Mouse (Mus musculus) gastrocnemius, adult 2 months (tissue): ENCODE data around the gene Chst14. TPM values are rescaled to one million over a fixed set of nuclear protein-coding genes. Genes with fewer than 3 reads are reported as not detected.

Source experiments
- DNase-seq: peaks from one replicate; pipeline ENCODE4 v3.0.0; 2022
- H3K27ac ChIP-seq: fragments of 200-600 bp; 2 replicates; pipeline ENCODE4 v1.8.1; 2022; ENCODE audit warnings: mild to moderate bottlenecking
- H3K4me3 ChIP-seq: fragments of 200-600 bp; 2 replicates; pipeline ENCODE4 v1.8.1; 2022; ENCODE audit warnings: mild to moderate bottlenecking, moderate library complexity
- CTCF ChIP-seq: fragments of 200-600 bp; IDR thresholded peaks from 2 replicates; pipeline ENCODE4 v1.8.1; 2022; ENCODE audit warnings: antibody characterized with exemption, mild to moderate bottlenecking, moderate library complexity
- intact Hi-C: fragments of 180-260 bp; cut with DNase I; formaldehyde crosslinking; loops from one replicate; pipeline ENCODE4 v1.15.1; 2025
- total RNA-seq, 2 experiments: library from RNA; stranded (reverse); gene quantifications; 2 replicates each; pipeline ENCODE4 v1.2.3; 2021

Gene Chst14
- total RNA-seq, 2 experiments from 2014 or later, result 1.6 to 2.3 TPM

- H3K4me3 ChIP-seq, result no peak overlapping the region
- intact Hi-C loops, result no loop called here
- DNase-seq, result no peak
- H3K27ac ChIP-seq, result no peak overlapping the region
- TF ChIP-seq CTCF, result no peak
Measured at GRCm38 (mm10) chr2:118956497-118956896, 30.2 kb downstream of the Chst14 start.

GRCm38 (mm10) chr2:118959644-118960043 lies 33.3 kb downstream of the Chst14 start:
- no peak for DNase-seq
- TF ChIP-seq CTCF, result no peak
- H3K27ac ChIP-seq, result no peak overlapping the region
- H3K4me3 ChIP-seq, result no peak overlapping the region
- intact Hi-C loops, result no loop called here

GRCm38 (mm10) chr2:118960413-118960812 lies 34.1 kb downstream of the Chst14 start:
- DNase-seq, result no peak
- Histone ChIP-seq H3K4me3 (no peak overlapping the region), H3K27ac (no peak overlapping the region)
- TF ChIP-seq CTCF, result no peak
- intact Hi-C loops, result no loop called here

- H3K27ac ChIP-seq, result no peak overlapping the region
- no peak for TF ChIP-seq CTCF
- no peak for DNase-seq
- no peak overlapping the region for H3K4me3 ChIP-seq
- intact Hi-C loops, result no loop called here
Measured at GRCm38 (mm10) chr2:118961546-118961945, 35.2 kb downstream of the Chst14 start.

GRCm38 (mm10) chr2:118963007-118963675 lies 36.8 kb downstream of the Chst14 start:
- TF ChIP-seq CTCF, result no peak
- no peak overlapping the region for H3K4me3 ChIP-seq
- no peak for DNase-seq
- intact Hi-C loops, result no loop called here
- no peak overlapping the region for H3K27ac ChIP-seq

- intact Hi-C loops, result no loop called here
- TF ChIP-seq CTCF, result no peak
Measured at GRCm38 (mm10) chr2:118963676-118964012, 37.3 kb downstream of the Chst14 start.

GRCm38 (mm10) chr2:118969585-118970147 lies 43.4 kb downstream of the Chst14 start:
- Histone ChIP-seq H3K27ac (no peak overlapping the region), H3K4me3 (no peak overlapping the region)
- intact Hi-C loops, result loop anchor here (10.0 kb wide), 2 partner anchors 205 to 335 kb away; partner anchors contain the start of gene Ccdc9b
- TF ChIP-seq CTCF, result no peak
- DNase-seq, result no peak

More at GRCm38 (mm10) chr2:118963676-118964012, 37.3 kb downstream of the Chst14 start:
- no peak for DNase-seq
- Histone ChIP-seq H3K27ac (no peak overlapping the region), H3K4me3 (no peak overlapping the region)

GRCm38 (mm10) chr2:118972048-118972447 lies 45.8 kb downstream of the Chst14 start:
- no peak overlapping the region; the same call in 1 of the 2 replicates for H3K4me3 ChIP-seq
- DNase-seq, result no peak
- TF ChIP-seq CTCF, result no peak
- no peak overlapping the region for H3K27ac ChIP-seq
- intact Hi-C loops, result loop anchor here (2.0 to 10.0 kb wide), 3 partner anchors 71 to 337 kb away; partner anchors contain the start of genes Bahd1 and Ccdc9b

- DNase-seq, result peak; percentile 87
- intact Hi-C loops, result loop anchor here (2.0 to 10.0 kb wide), 3 partner anchors 72 to 338 kb away; partner anchors contain the start of genes Bahd1 and Ccdc9b
- peak; percentile 100; the same call in 1 of the 2 replicates for TF ChIP-seq CTCF
- Histone ChIP-seq H3K4me3 (peak overlapping the region; percentile 66), H3K27ac (0 out of 2 replicates have a peak overlapping the region, but pooled peaks have one; percentile 54)
Measured at GRCm38 (mm10) chr2:118972687-118973376, 46.5 kb downstream of the Chst14 start.

GRCm38 (mm10) chr2:118975855-118976254 lies 49.6 kb downstream of the Chst14 start:
- no peak for TF ChIP-seq CTCF
- peak overlapping the region; percentile 79 for H3K4me3 ChIP-seq
- intact Hi-C loops, result loop anchor here (10.0 kb wide), 2 partner anchors 211 to 341 kb away; partner anchors contain the start of gene Ccdc9b
- peak overlapping the region; percentile 80 for H3K27ac ChIP-seq
- no peak for DNase-seq

- peak overlapping the region; percentile 80 for H3K27ac ChIP-seq
- peak overlapping the region; percentile 79 for H3K4me3 ChIP-seq
- peak; percentile 92 for DNase-seq
- peak; percentile 81 for TF ChIP-seq CTCF
- intact Hi-C loops, result loop anchor here (10.0 kb wide), 2 partner anchors 212 to 342 kb away; partner anchors contain the start of gene Ccdc9b
Measured at GRCm38 (mm10) chr2:118976282-118976929, 50.1 kb downstream of the Chst14 start.

GRCm38 (mm10) chr2:118976941-118977340 lies 50.6 kb downstream of the Chst14 start:
- no peak for DNase-seq
- no peak for TF ChIP-seq CTCF
- Histone ChIP-seq H3K27ac (peak overlapping the region; percentile 80), H3K4me3 (peak overlapping the region; percentile 79)
- intact Hi-C loops, result loop anchor here (10.0 kb wide), 2 partner anchors 212 to 342 kb away; partner anchors contain the start of gene Ccdc9b
